ENCODE assay signal across 16 mouse cellular contexts in genomic region chr5:117980921-117981320, GRCm38 (mm10). TPM values are rescaled to one million over a fixed set of nuclear protein-coding genes. Genes with fewer than 3 reads are reported as not detected.
"Had no signal": no experiment of that assay in that cellular context is flagged by ENCODE, and none has a peak within 500 bp of the region (broad histone marks: within the 10 kb centered on the region; RNA-seq: fewer than 3 reads in every experiment).

No protein-coding gene starts in this region.

- H3K9ac ChIP-seq: limb, embryonic 12.5 days; limb, embryonic 15.5 days had no signal

- ATAC-seq: intestine, postnatal 0 days had no signal

- H3K9me3 ChIP-seq: limb, embryonic 12.5 days; limb, embryonic 15.5 days had no signal

- H3K4me2 ChIP-seq: limb, embryonic 12.5 days; limb, embryonic 15.5 days; midbrain, embryonic 11.5 days had no signal

- H3K4me3 ChIP-seq: left cerebral cortex, adult 2 months; limb, embryonic 12.5 days; limb, embryonic 15.5 days had no signal

- H3K27ac ChIP-seq: kidney, postnatal 0 days; left cerebral cortex, adult 2 months; limb, embryonic 12.5 days; limb, embryonic 15.5 days had no signal

- DNase-seq: kidney, adult 2 months; kidney, postnatal 25 days; layer of hippocampus, postnatal 36 days; left cerebral cortex, postnatal 4 days; lung, postnatal 4 days; midbrain, embryonic 14.5 days; thymus, adult 2 months; thymus, postnatal 14 days; thymus, postnatal 4 days had no signal

- H3K27me3 ChIP-seq: limb, embryonic 12.5 days; limb, embryonic 15.5 days had no signal

RNA-seq across cellular contexts. Expression of gene Tesc, which starts 46.6 kb away (rescaled TPM):
- total RNA-seq: megakaryocyte-erythroid progenitor cell, adult 5-6 weeks had no signal
